Mouse (Mus musculus) myocyte (in vitro differentiated cells): ENCODE data around the gene Cby1. TPM values are rescaled to one million over a fixed set of nuclear protein-coding genes. Genes with fewer than 3 reads are reported as not detected.

Experiments used
- H3K27me3 ChIP-seq: one replicate; pipeline ENCODE4 v1.6.1; 2011; ENCODE audit not compliant: control insufficient read depth, insufficient read depth, insufficient read length
- H3K36me3 ChIP-seq: one replicate; pipeline ENCODE4 v1.6.1; 2011; ENCODE audit not compliant: control insufficient read depth, insufficient read depth
- H3K4me2 ChIP-seq: one replicate; pipeline ENCODE4 v1.6.1; 2011; ENCODE audit warnings: low read depth, control low read depth
- H3K4me3 ChIP-seq: one replicate; pipeline ENCODE4 v1.5.1; 2011; ENCODE audit warnings: mild to moderate bottlenecking, control low read depth, moderate library complexity
- H3K79me2 ChIP-seq: one replicate; pipeline ENCODE4 v1.6.1; 2011; ENCODE audit not compliant: control insufficient read depth, insufficient read depth
- H3ac ChIP-seq: one replicate; pipeline ENCODE4 v1.6.1; 2011; ENCODE audit not compliant: control insufficient read depth, insufficient read length
- CEBPB ChIP-seq: IDR thresholded peaks from 2 replicates; pipeline ENCODE4 v1.6.1; 2011; ENCODE audit warnings: mild to moderate bottlenecking, moderate library complexity; ENCODE audit not compliant: poor library complexity, insufficient read depth, severe bottlenecking
- E2F4 ChIP-seq: IDR thresholded peaks from one replicate; pipeline ENCODE4 v1.6.1; 2011; ENCODE audit warnings: mild to moderate bottlenecking, control low read depth, moderate library complexity; ENCODE audit not compliant: insufficient read depth
- MAX ChIP-seq: IDR thresholded peaks from one replicate; pipeline ENCODE4 v1.6.1; 2011; ENCODE audit warnings: low read depth, mild to moderate bottlenecking, control low read depth
- MYOD1 ChIP-seq, 3 experiments: IDR thresholded peaks; one replicate each; pipeline ENCODE4 v1.6.1; 2011; ENCODE audit warnings: control low read depth in 2 of 3, low read depth in 2 of 3, mild to moderate bottlenecking in 2 of 3, moderate library complexity in 1 of 3; ENCODE audit not compliant: insufficient read length in 2 of 3, control insufficient read depth in 1 of 3
- MYOG ChIP-seq, 3 experiments: IDR thresholded peaks; one replicate each; pipeline ENCODE4 v1.6.1; 2011; ENCODE audit warnings: control low read depth in 2 of 3, low read depth in 2 of 3, mild to moderate bottlenecking in 2 of 3; ENCODE audit not compliant: insufficient read length in 2 of 3, control insufficient read depth in 1 of 3, insufficient read depth in 1 of 3
- POLR2A ChIP-seq: IDR thresholded peaks from one replicate; pipeline ENCODE4 v1.6.1; 2011; ENCODE audit warnings: low read depth, mild to moderate bottlenecking, control low read depth, moderate library complexity; ENCODE audit not compliant: insufficient read length
- POLR2AphosphoS2 ChIP-seq: IDR thresholded peaks from one replicate; pipeline ENCODE4 v1.6.1; 2011; ENCODE audit warnings: low read depth, control low read depth; ENCODE audit not compliant: insufficient read length
- REST ChIP-seq: IDR thresholded peaks from one replicate; pipeline ENCODE4 v1.6.1; 2011; ENCODE audit warnings: mild to moderate bottlenecking, control low read depth, moderate library complexity; ENCODE audit not compliant: insufficient read depth, insufficient read length
- SRF ChIP-seq: IDR thresholded peaks from one replicate; pipeline ENCODE4 v1.6.1; 2011; ENCODE audit warnings: low read depth; ENCODE audit not compliant: control insufficient read depth, insufficient read length
- TCF12 ChIP-seq: IDR thresholded peaks from one replicate; pipeline ENCODE4 v1.6.1; 2011; ENCODE audit warnings: mild to moderate bottlenecking, control low read depth; ENCODE audit not compliant: poor library complexity, insufficient read depth, severe bottlenecking
- TCF3 ChIP-seq: IDR thresholded peaks from one replicate; pipeline ENCODE4 v1.6.1; 2011; ENCODE audit warnings: low read depth, control low read depth; ENCODE audit not compliant: insufficient read length
- USF1 ChIP-seq: IDR thresholded peaks from one replicate; pipeline ENCODE4 v1.6.1; 2011; ENCODE audit warnings: low read depth, mild to moderate bottlenecking, control low read depth, moderate library complexity
- polyA plus RNA-seq: library from polyadenylated mRNA; unstranded; fragments of >200 nt; fragmentation: generic; extraction: Trizol; gene quantifications from one replicate; pipeline ENCODE4 v1.2.1, GENCODE M21; 2012; ENCODE audit warnings: missing spikeins

The Cby1 gene
- polyA plus RNA-seq: 41.6 TPM

- TF ChIP-seq POLR2A: peak; percentile 88
- no peak for TF ChIP-seq REST
- peak; percentile 7 for TF ChIP-seq SRF
- TF ChIP-seq POLR2AphosphoS2: peak; percentile 86
- no peak for TF ChIP-seq MYOD1 (IDR thresholded peaks at IDR 0.05; ENCODE audit: control insufficient read depth in 1 of 3, insufficient read length in 2 of 3, low read depth in 2 of 3)
- TF ChIP-seq MYOG (IDR thresholded peaks at IDR 0.05; ENCODE audit: control insufficient read depth in 1 of 3, insufficient read depth in 1 of 3, insufficient read length in 2 of 3, low read depth in 2 of 3): peak in 1 of 3 experiments; percentile 18
- Histone ChIP-seq H3ac (peak within 1 kb of the TSS; percentile 40), H3K4me2 (peak within 1 kb of the TSS; percentile 84), H3K36me3 (no peaks in the 10 kb centered on the region), H3K27me3 (no peaks in the 10 kb centered on the region), H3K4me3 (peak within 1 kb of the TSS; percentile 70), H3K79me2 (no peaks in the 10 kb centered on the region)
Measured at GRCm38 (mm10) chr15:79658531-79659375, at the start of gene Cby1, which contains the start of gene Fam227a. Gene Cby1, plus strand, starts transcription at chr15:79659199. Gene Fam227a, minus strand, starts transcription at chr15:79658956.

DNA sequence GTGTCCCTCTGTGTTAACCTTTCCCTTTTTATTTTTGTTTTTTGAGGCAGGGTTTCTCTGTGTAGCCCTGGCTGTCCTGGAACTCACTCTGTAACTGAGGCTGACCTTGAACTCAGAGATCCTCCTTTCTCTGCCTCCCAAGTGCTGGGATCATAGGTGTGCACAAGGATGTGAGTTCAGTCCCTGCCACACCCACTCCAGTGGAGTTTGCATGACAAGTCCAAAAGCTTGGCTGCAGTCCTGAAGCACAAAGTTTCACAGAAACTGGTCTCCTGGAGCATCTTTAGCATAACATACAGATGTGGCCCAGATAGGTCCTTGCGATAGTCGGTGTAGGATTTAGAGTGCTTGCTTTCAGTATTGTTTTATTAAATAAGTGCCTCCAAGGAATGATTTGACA is 49.8 kb upstream of the Cby1 start:
- TF ChIP-seq POLR2AphosphoS2 (no peak), MAX (no peak), MYOG (IDR thresholded peaks at IDR 0.05; ENCODE audit: control insufficient read depth in 1 of 3, insufficient read depth in 1 of 3, insufficient read length in 2 of 3, low read depth in 2 of 3) (no peak)
- no peaks in the 10 kb centered on the region for H3K27me3 ChIP-seq

GRCm38 (mm10) chr15:79615501-79615900 is 43.5 kb upstream of the Cby1 start:
- Histone ChIP-seq H3ac (no peak overlapping the region), H3K79me2 (no peaks in the 10 kb centered on the region), H3K36me3 (no peaks in the 10 kb centered on the region), H3K27me3 (no peaks in the 10 kb centered on the region), H3K4me3 (no peak overlapping the region), H3K4me2 (no peak overlapping the region)
- no peak for TF ChIP-seq MAX
- no peak for TF ChIP-seq SRF
- no peak for TF ChIP-seq MYOD1 (IDR thresholded peaks at IDR 0.05; ENCODE audit: control insufficient read depth in 1 of 3, insufficient read length in 2 of 3, low read depth in 2 of 3)
- no peak for TF ChIP-seq MYOG (IDR thresholded peaks at IDR 0.05; ENCODE audit: control insufficient read depth in 1 of 3, insufficient read depth in 1 of 3, insufficient read length in 2 of 3, low read depth in 2 of 3)

More for the DNA sequence above, 49.8 kb upstream of the Cby1 start:
- Histone ChIP-seq H3K79me2 (no peaks in the 10 kb centered on the region), H3K4me2 (no peak overlapping the region), H3K36me3 (no peaks in the 10 kb centered on the region), H3K4me3 (no peak overlapping the region), H3ac (no peak overlapping the region)

- peaks cover 4% of the 10 kb centered on the region for H3K27me3 ChIP-seq
- H3K4me2 ChIP-seq: no peak overlapping the region
- TF ChIP-seq CEBPB: no peak
- TF ChIP-seq REST: no peak
- no peak for TF ChIP-seq MYOG (IDR thresholded peaks at IDR 0.05; ENCODE audit: control insufficient read depth in 1 of 3, insufficient read depth in 1 of 3, insufficient read length in 2 of 3, low read depth in 2 of 3)
- TF ChIP-seq TCF12: no peak
- TF ChIP-seq MYOD1 (IDR thresholded peaks at IDR 0.05; ENCODE audit: control insufficient read depth in 1 of 3, insufficient read length in 2 of 3, low read depth in 2 of 3): no peak
- no peak for TF ChIP-seq POLR2AphosphoS2
- no peak for TF ChIP-seq E2F4
- TF ChIP-seq SRF: no peak
- no peak for TF ChIP-seq MAX
- no peak for TF ChIP-seq TCF3
- TF ChIP-seq POLR2A: no peak
- H3ac ChIP-seq: no peak overlapping the region
- no peak overlapping the region for H3K4me3 ChIP-seq
- H3K79me2 ChIP-seq: no peaks in the 10 kb centered on the region
- H3K36me3 ChIP-seq: no peaks in the 10 kb centered on the region
Measured at GRCm38 (mm10) chr15:79616729-79617128, 42.3 kb upstream of the Cby1 start.

- H3K27me3 ChIP-seq: peaks cover 4% of the 10 kb centered on the region
- H3K4me3 ChIP-seq: no peak overlapping the region
- H3ac ChIP-seq: no peak overlapping the region
- H3K4me2 ChIP-seq: no peak overlapping the region
- no peaks in the 10 kb centered on the region for H3K36me3 ChIP-seq
- H3K79me2 ChIP-seq: no peaks in the 10 kb centered on the region
- TF ChIP-seq POLR2AphosphoS2: no peak
- TF ChIP-seq MYOG (IDR thresholded peaks at IDR 0.05; ENCODE audit: control insufficient read depth in 1 of 3, insufficient read depth in 1 of 3, insufficient read length in 2 of 3, low read depth in 2 of 3): no peak
- no peak for TF ChIP-seq TCF3
- TF ChIP-seq MAX: no peak
- no peak for TF ChIP-seq TCF12
- TF ChIP-seq E2F4: no peak
- TF ChIP-seq POLR2A: no peak
- no peak for TF ChIP-seq SRF
- no peak for TF ChIP-seq CEBPB
- TF ChIP-seq MYOD1 (IDR thresholded peaks at IDR 0.05; ENCODE audit: control insufficient read depth in 1 of 3, insufficient read length in 2 of 3, low read depth in 2 of 3): no peak
- TF ChIP-seq REST: no peak
- no peak for TF ChIP-seq USF1
Measured at GRCm38 (mm10) chr15:79617135-79617534, 41.9 kb upstream of the Cby1 start.
